Mouse (Mus musculus): Measurements from ENCODE around the gene Tor1a. TPM values are rescaled to one million over a fixed set of nuclear protein-coding genes. Genes with fewer than 3 reads are reported as not detected.
A peak's percentile ranks its signal among the peaks of the same experiment; 100 is the strongest.

Gene Tor1a
- polyA plus RNA-seq, 1 experiment from 2014 or later: 86.6 TPM

DNA sequence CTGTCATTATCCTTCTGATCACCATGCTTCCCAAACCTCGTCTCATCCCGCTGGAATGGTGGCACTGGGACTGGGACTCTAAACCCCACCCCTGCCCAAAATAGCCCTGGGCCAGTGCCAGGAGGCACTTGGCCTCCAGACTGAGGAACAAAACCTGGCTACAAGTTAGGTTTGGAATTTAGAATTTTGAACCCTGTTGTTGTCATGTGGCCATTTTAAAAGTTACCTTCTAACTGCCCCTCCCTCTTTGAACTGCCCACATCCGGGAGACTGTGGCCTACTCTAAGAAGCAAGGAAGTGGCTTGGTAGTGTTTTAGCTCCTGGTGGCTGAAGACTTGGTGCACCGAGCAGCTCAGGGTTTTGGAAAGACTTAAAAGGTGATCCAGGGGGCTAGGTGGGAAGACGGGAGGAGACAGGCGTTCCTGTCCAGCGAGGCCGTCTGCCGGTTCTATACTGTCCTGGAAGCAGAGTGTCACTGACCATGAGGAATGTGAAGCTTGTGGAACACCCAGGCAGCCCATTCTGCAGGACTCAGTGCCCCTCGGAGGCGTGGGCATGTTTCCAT lies 27.8 kb upstream of the Tor1a start:
- WGBS: 75% methylated on average over 11 of the region's 11 CpGs
- Histone ChIP-seq H3K9me3 (replicated peaks; ENCODE audit: control insufficient read depth, low read length) (no peaks in the 10 kb centered on the region), H3K27ac (replicated peaks; ENCODE audit: low read depth, low read length) (no peak overlapping the region), H3K4me3 (ENCODE audit: low read depth, low read length) (no peak overlapping the region), H3K27me3 (ENCODE audit: control insufficient read depth, insufficient read depth, low read length) (no peaks in the 10 kb centered on the region), H3K4me2 (ENCODE audit: low read depth, low read length) (no peak overlapping the region), H3K4me1 (ENCODE audit: control insufficient read depth, insufficient read depth, low read length) (no peaks in the 10 kb centered on the region), H3K36me3 (replicated peaks; ENCODE audit: control insufficient read depth, insufficient read depth, low read depth, low read length) (no peaks in the 10 kb centered on the region), H3K9ac (replicated peaks; ENCODE audit: low read length) (no peak overlapping the region)
- DNase-seq (ENCODE audit: low spot score) (no peak), ATAC-seq (replicated peaks; ENCODE audit: insufficient number of reproducible peaks, low FRiP score, low TSS enrichment, low read depth) (no peak)

- H3K4me2 ChIP-seq (ENCODE audit: low read depth, low read length): no peak overlapping the region
- H3K9ac ChIP-seq (replicated peaks; ENCODE audit: low read length): no peak overlapping the region
- H3K4me1 ChIP-seq (ENCODE audit: control insufficient read depth, insufficient read depth, low read length): no peaks in the 10 kb centered on the region
- WGBS: 97% methylated on average over 4 of the region's 4 CpGs
- ATAC-seq (replicated peaks; ENCODE audit: insufficient number of reproducible peaks, low FRiP score, low TSS enrichment, low read depth): no peak
- DNase-seq (ENCODE audit: low spot score): no peak
- H3K27ac ChIP-seq (replicated peaks; ENCODE audit: low read depth, low read length): no peak overlapping the region
- no peaks in the 10 kb centered on the region for H3K36me3 ChIP-seq (replicated peaks; ENCODE audit: control insufficient read depth, insufficient read depth, low read depth, low read length)
- H3K9me3 ChIP-seq (replicated peaks; ENCODE audit: control insufficient read depth, low read length): no peaks in the 10 kb centered on the region
- H3K27me3 ChIP-seq (ENCODE audit: control insufficient read depth, insufficient read depth, low read length): no peaks in the 10 kb centered on the region
- H3K4me3 ChIP-seq (ENCODE audit: low read depth, low read length): no peak overlapping the region
Observed at GRCm38 (mm10) chr2:30994853-30995252, 27.1 kb upstream of the Tor1a start.

DNA sequence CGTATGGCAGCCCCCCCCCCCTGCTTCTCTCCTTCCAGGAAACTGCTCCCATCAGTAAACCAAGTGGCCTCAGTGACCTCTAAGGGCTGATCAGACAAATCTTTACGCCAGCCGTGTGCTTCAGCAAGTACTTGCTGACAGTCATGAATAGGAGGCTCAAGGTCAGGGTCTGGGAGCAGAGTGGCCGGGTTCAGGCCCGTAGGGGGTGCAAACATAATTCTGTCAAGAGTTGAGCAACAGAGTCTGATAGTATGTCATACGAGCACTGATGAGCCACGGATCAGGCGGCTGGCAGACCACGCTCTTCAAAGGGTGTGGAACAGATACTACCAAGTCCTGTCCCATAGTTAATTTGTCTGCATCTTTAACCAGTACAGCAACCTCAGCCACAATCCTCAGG lies 22.5 kb upstream of the Tor1a start:
- Histone ChIP-seq H3K27me3 (ENCODE audit: control insufficient read depth, insufficient read depth, low read length) (no peaks in the 10 kb centered on the region), H3K9ac (replicated peaks; ENCODE audit: low read length) (no peak overlapping the region), H3K27ac (replicated peaks; ENCODE audit: low read depth, low read length) (no peak overlapping the region), H3K4me3 (ENCODE audit: low read depth, low read length) (no peak overlapping the region), H3K9me3 (replicated peaks; ENCODE audit: control insufficient read depth, low read length) (no peaks in the 10 kb centered on the region), H3K36me3 (replicated peaks; ENCODE audit: control insufficient read depth, insufficient read depth, low read depth, low read length) (no peaks in the 10 kb centered on the region), H3K4me2 (ENCODE audit: low read depth, low read length) (no peak overlapping the region), H3K4me1 (ENCODE audit: control insufficient read depth, insufficient read depth, low read length) (no peaks in the 10 kb centered on the region)
- DNase-seq (ENCODE audit: low spot score): no peak
- 84% methylated on average over 9 of the region's 9 CpGs for WGBS
- no peak for ATAC-seq (replicated peaks; ENCODE audit: insufficient number of reproducible peaks, low FRiP score, low TSS enrichment, low read depth)

- Histone ChIP-seq H3K27ac (replicated peaks; ENCODE audit: low read depth, low read length) (no peak overlapping the region), H3K4me3 (ENCODE audit: low read depth, low read length) (no peak overlapping the region), H3K27me3 (ENCODE audit: control insufficient read depth, insufficient read depth, low read length) (no peaks in the 10 kb centered on the region), H3K9ac (replicated peaks; ENCODE audit: low read length) (no peak overlapping the region), H3K4me1 (ENCODE audit: control insufficient read depth, insufficient read depth, low read length) (no peaks in the 10 kb centered on the region), H3K4me2 (ENCODE audit: low read depth, low read length) (no peak overlapping the region), H3K36me3 (replicated peaks; ENCODE audit: control insufficient read depth, insufficient read depth, low read depth, low read length) (no peaks in the 10 kb centered on the region), H3K9me3 (replicated peaks; ENCODE audit: control insufficient read depth, low read length) (no peaks in the 10 kb centered on the region)
- peak; percentile 23 for DNase-seq (ENCODE audit: low spot score)
- WGBS: 19% methylated on average over 17 of the region's 17 CpGs
- no peak for ATAC-seq (replicated peaks; ENCODE audit: insufficient number of reproducible peaks, low FRiP score, low TSS enrichment, low read depth)
Observed at GRCm38 (mm10) chr2:30985111-30986020, 17.6 kb upstream of the Tor1a start.

- Histone ChIP-seq H3K27me3 (ENCODE audit: control insufficient read depth, insufficient read depth, low read length) (no peaks in the 10 kb centered on the region), H3K4me3 (ENCODE audit: low read depth, low read length) (peak overlapping the region; percentile 67), H3K4me2 (ENCODE audit: low read depth, low read length) (peak overlapping the region; percentile 67), H3K4me1 (ENCODE audit: control insufficient read depth, insufficient read depth, low read length) (no peaks in the 10 kb centered on the region), H3K9ac (replicated peaks; ENCODE audit: low read length) (peak overlapping the region; percentile 50), H3K9me3 (replicated peaks; ENCODE audit: control insufficient read depth, low read length) (no peaks in the 10 kb centered on the region), H3K27ac (replicated peaks; ENCODE audit: low read depth, low read length) (no peak overlapping the region), H3K36me3 (replicated peaks; ENCODE audit: control insufficient read depth, insufficient read depth, low read depth, low read length) (no peaks in the 10 kb centered on the region)
- DNase-seq (ENCODE audit: low spot score): no peak
- 47% methylated on average over 7 of the region's 7 CpGs for WGBS
- ATAC-seq (replicated peaks; ENCODE audit: insufficient number of reproducible peaks, low FRiP score, low TSS enrichment, low read depth): no peak
Observed at GRCm38 (mm10) chr2:30983024-30983423, 15.3 kb upstream of the Tor1a start.

- Histone ChIP-seq H3K27ac (replicated peaks; ENCODE audit: low read depth, low read length) (no peak within 1 kb of the TSS), H3K36me3 (replicated peaks; ENCODE audit: control insufficient read depth, insufficient read depth, low read depth, low read length) (no peaks in the 10 kb centered on the region; the same call in 1 of the 2 replicates), H3K4me1 (ENCODE audit: control insufficient read depth, insufficient read depth, low read length) (no peaks in the 10 kb centered on the region), H3K9ac (replicated peaks; ENCODE audit: low read length) (peak within 1 kb of the TSS; percentile 57), H3K4me2 (ENCODE audit: low read depth, low read length) (peak within 1 kb of the TSS; percentile 67), H3K9me3 (replicated peaks; ENCODE audit: control insufficient read depth, low read length) (no peaks in the 10 kb centered on the region), H3K27me3 (ENCODE audit: control insufficient read depth, insufficient read depth, low read length) (no peaks in the 10 kb centered on the region), H3K4me3 (ENCODE audit: low read depth, low read length) (peak within 1 kb of the TSS; percentile 67)
- DNase-seq (ENCODE audit: low spot score) (peak; percentile 100), ATAC-seq (replicated peaks; ENCODE audit: insufficient number of reproducible peaks, low FRiP score, low TSS enrichment, low read depth) (peak; percentile 97)
- under 1% methylated on average over 65 of the region's 66 CpGs for WGBS
Observed at GRCm38 (mm10) chr2:30981790-30982513, 14.2 kb upstream of the Tor1a start, which contains the start of the genes BC005624 and Usp20. Gene BC005624, minus strand, starts transcription at chr2:30982201. Gene Usp20, plus strand, starts transcription at chr2:30982279.

GRCm38 (mm10) chr2:30966826-30967225 lies 907 bp downstream of the Tor1a start:
- no peaks in the 10 kb centered on the region for H3K27me3 ChIP-seq (ENCODE audit: control insufficient read depth, insufficient read depth, low read length)
- peaks cover 14% of the 10 kb centered on the region for H3K36me3 ChIP-seq (replicated peaks; ENCODE audit: control insufficient read depth, insufficient read depth, low read depth, low read length)
- ATAC-seq (replicated peaks; ENCODE audit: insufficient number of reproducible peaks, low FRiP score, low TSS enrichment, low read depth): no peak
- no peaks in the 10 kb centered on the region for H3K9me3 ChIP-seq (replicated peaks; ENCODE audit: control insufficient read depth, low read length)
- peaks cover 2% of the 10 kb centered on the region; the same call in 1 of the 2 replicates for H3K4me1 ChIP-seq (ENCODE audit: control insufficient read depth, insufficient read depth, low read length)
- H3K9ac ChIP-seq (replicated peaks; ENCODE audit: low read length): peak overlapping the region; percentile 93
- no peak overlapping the region for H3K27ac ChIP-seq (replicated peaks; ENCODE audit: low read depth, low read length)
- no peak for DNase-seq (ENCODE audit: low spot score)
- peak overlapping the region; percentile 84 for H3K4me2 ChIP-seq (ENCODE audit: low read depth, low read length)
- WGBS: 26% methylated on average over 16 of the region's 16 CpGs
- peak overlapping the region; percentile 95 for H3K4me3 ChIP-seq (ENCODE audit: low read depth, low read length)
